Mouse (Mus musculus) yolk sac, embryonic 10.5 days (tissue): ENCODE data around the gene Sgsh.
A peak's percentile ranks its signal among the peaks of the same experiment; 100 is the strongest.

ENCODE experiments used
- DNase-seq: peaks from one replicate; pipeline ENCODE4 v3.0.0-alpha.2; 2017; ENCODE audit warnings: low spot score

Gene Sgsh

GRCm38 (mm10) chr11:119375425-119375824 lies 20.1 kb upstream of the Sgsh start:
- no peak for DNase-seq

DNA sequence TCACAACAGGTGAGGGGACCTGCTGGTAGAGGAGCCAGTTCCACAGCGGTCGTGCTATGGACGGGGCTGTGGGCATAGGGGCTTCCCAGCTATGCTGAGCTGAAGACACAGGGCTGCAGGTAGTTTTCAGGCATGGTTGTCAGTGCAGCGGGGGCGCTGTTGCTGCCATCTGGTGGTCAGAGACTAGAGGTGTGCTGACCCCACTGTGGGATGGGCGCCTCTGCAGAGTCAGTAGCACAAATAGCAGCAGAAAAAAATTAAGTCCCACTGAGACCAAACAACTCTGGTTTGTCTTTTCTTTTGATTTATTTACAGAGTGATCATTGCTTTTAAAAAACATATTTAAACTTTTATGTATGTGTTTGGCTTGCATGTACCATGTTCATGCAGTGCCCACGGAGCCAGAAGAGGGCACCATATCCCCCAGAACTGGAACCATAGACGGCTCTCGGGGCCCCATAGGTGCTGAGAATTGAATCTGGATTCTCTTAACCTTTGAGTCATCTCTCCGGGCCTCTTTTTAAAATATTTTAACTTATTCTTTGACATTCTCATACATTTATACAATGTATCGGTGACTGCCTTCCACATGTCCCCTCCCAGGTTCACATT lies 8.3 kb upstream of the Sgsh start:
- DNase-seq: peak; percentile 66

- DNase-seq: no peak
These were observed 7.6 kb upstream of the Sgsh start for GRCm38 (mm10) chr11:119362769-119363533.

GRCm38 (mm10) chr11:119359089-119359488 lies 3.8 kb upstream of the Sgsh start:
- DNase-seq: no peak

GRCm38 (mm10) chr11:119354798-119355442 lies 416 bp downstream of the Sgsh start:
- peak; percentile 34 for DNase-seq

DNA sequence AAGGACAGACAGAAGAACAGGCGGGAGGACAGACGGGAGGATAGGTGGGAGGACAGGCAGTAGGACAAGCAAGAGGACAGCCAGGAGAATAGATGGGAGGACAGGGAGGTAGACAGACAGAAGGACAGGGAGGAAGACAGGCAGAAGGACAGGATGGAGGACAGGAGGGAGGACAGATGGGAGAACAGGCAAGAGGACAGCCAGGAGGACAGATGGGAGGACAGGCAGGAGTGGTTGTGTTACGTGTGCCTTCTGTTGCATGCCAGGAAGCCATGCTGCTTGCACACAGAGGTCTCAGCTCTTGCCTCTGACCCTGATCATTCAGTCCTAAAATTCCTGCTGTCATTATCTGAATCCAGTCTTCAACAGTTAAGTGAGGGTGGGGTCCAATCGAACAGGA lies 1.4 kb downstream of the Sgsh start:
- DNase-seq: no peak

GRCm38 (mm10) chr11:119352113-119352512 lies 3.2 kb downstream of the Sgsh start:
- no peak for DNase-seq

GRCm38 (mm10) chr11:119347125-119347524 lies 8.2 kb downstream of the Sgsh start:
- DNase-seq: no peak

GRCm38 (mm10) chr11:119344865-119345264 lies 10.5 kb downstream of the Sgsh start:
- DNase-seq: no peak

- DNase-seq: no peak
These were observed 11.2 kb downstream of the Sgsh start for GRCm38 (mm10) chr11:119344178-119344577.

DNA sequence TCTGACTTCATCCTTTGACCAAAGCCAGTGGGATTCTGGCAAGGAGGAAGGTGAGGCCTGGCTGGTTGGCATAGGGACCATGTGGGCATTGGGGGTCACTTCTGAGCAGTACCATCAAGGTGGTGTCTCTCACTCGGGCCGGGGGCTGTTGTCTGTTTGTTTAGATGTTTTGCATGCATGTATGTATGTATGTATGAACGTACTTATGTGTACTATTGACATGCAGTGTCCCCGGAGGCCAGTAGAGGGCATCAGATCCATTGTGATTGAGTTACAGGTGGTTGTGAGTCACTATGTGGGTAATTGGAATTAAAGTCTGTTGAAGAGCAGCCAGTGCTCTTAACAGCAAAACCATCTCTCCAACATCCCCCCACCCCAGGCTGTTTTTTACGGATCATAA lies 15.7 kb downstream of the Sgsh start:
- DNase-seq: peak; percentile 59

DNA sequence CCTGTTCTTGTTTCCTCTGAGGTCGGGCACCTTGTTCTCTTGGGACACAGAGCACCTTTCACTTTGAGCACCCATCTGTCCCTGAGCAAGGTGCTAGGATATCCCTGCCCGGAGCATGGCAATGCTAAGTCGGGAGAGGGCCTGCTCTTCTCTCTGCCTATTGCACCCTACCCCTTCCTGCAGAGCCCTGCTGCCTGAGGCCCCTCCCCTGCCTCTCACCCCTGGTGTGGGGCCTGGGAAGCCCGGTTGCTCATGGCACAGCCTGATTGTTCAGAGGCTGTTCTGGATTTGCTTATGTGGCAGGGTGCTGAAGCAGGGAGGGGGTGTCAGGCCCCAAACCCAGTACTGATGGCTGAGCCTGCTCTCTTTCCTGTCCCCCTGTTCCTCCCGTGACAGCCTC lies 16.2 kb downstream of the Sgsh start:
- no peak for DNase-seq

DNA sequence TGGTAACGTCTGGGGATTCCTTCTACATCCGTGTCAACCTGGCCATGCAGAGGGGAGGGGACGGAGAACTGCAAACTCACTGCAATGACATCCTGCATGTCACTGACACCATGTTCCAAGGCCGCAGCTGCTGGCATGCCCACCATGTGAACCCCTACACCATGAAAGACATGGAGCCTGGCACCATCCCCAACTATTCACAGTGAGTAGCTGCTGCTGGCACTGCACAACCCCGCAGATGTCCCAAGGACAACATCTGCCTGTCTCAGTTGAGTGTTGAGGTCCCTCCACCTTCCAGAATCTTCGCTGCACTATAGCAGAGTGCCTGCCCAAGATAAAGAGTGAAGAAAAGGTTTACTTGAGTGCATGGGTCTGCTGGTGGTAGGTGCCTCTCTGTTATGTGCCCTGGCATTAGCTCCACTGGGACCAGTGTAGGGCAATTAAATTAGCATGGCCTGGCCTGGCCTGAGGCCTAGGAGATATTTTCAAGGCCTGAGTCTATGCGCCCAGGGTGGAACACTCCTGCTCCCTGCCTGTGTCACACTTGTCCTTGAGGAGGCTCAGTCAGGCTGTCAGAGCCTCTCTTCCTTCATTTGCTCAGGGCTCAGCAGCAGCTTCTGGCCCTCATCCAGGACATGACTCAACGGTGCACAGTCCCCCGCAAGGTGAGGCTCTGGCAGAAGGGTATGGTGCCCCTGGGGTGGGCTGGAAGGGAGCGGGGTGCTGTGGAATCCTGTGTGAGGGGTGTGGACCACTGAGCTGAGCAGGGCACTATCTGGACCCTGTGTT lies 16.9 kb downstream of the Sgsh start:
- no peak for DNase-seq

- DNase-seq: no peak
These were observed 23.4 kb downstream of the Sgsh start for GRCm38 (mm10) chr11:119331970-119332369.

DNA sequence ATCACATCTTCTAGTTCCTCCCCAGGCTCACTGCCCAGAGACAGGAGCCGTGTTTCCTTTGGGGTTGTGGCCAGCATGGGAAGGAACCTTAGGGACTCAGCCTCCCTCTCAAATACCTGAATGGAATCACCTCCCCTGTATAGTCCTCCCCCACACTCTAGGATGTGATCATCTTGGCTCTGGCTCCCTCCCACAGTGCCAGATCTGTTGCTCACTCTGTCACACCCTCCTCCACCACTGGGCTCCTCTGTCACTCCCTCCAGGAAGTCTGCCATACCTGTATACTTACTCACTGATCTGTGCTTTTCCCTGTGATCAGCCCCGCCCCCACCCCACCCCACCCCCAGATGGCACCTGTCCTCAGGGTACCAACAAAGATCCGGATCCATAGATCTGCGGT lies 24.7 kb downstream of the Sgsh start:
- DNase-seq: no peak

- no peak for DNase-seq
These were observed 30.3 kb downstream of the Sgsh start for GRCm38 (mm10) chr11:119325068-119325467.

DNA sequence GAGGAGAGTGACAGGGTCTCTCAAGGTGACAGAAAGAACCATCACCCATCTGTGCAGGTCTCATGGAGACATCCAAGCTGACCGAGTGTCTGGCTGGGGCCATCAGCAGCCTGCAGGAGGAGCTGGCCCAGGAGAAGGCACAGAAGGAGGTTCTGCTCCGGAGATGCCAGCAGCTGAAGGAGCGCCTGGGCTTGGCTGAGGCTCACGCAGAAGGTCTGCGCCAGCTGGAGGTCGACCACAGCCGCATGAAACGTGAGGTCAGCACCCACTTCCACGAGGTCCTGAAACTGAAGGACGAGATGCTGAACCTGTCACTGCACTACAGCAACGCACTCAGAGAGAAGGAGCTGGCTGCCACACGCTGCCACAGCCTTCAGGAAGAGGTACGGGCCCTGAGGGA lies 32.8 kb downstream of the Sgsh start:
- DNase-seq: no peak

GRCm38 (mm10) chr11:119316720-119317119 lies 38.6 kb downstream of the Sgsh start:
- DNase-seq: no peak

DNA sequence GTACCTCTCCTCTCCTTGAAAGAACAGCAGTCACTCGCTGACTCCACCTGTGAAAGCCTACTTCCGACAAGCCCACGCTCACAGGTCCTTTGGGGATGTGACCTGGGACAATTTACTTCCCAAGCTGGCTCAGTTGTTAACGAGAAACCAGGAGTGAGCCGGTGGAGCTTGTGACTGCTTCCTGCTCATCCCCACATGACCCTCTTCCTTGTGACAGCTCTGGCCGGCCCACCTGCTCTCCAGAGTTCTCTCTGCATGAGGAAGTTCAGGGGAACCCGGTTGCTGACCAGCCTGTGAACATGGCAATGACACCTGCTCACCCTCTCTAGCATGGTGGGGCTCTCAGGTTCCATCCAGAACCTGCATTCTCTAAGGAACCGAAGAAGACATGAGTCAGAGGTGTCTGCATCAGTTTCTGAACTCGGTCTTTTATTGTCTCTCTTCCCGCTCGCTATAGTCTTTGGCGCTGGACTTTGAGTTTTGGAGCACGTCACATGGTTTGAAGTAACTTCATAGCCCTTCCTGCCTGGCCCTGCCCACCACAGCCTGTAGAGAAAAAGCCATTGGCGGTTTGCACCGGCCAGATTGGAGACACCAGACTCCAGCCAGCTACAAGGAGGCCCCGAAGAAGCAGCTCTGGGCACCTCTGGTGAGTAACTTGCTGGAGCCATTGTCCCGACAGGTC lies 40.9 kb downstream of the Sgsh start:
- DNase-seq: peak; percentile 86

- no peak for DNase-seq
These were observed 44.7 kb downstream of the Sgsh start for GRCm38 (mm10) chr11:119310621-119311020.

- DNase-seq: no peak
These were observed 47.4 kb downstream of the Sgsh start for GRCm38 (mm10) chr11:119307916-119308315.

DNA sequence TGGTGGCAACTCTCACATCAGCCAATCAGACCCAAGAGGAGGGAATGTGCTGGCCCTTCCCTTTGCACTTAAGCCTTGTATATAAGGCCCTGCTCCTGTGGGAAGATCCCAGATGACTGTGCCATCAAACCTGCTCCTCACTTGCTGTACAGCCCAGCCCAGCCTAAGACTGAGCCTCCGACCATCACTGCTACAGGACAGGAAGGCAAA lies 47.8 kb downstream of the Sgsh start, which contains the start of gene Card14:
TSS of gene Card14 (plus strand) at position 111 of the 210 bp plus-strand sequence.
- no peak for DNase-seq
